Mouse (Mus musculus) forebrain, embryonic 10.5 days (tissue): ENCODE results near the gene Pcnt. TPM values are rescaled to one million over a fixed set of nuclear protein-coding genes. Genes with fewer than 3 reads are reported as not detected.

Experiments used
- DNase-seq: peaks from one replicate; pipeline ENCODE4 v3.0.0-alpha.2; 2017; ENCODE audit warnings: low spot score; ENCODE audit errors: extremely low spot score
- H3K27ac ChIP-seq: fragments of 300-500 bp; sonication (generic); 2 replicates; pipeline ENCODE4 v1.5.1; 2016; ENCODE audit warnings: mild to moderate bottlenecking
- H3K27me3 ChIP-seq: fragments of 300-500 bp; sonication (generic); 2 replicates; pipeline ENCODE4 v1.6.1; 2016; ENCODE audit warnings: mild to moderate bottlenecking; ENCODE audit not compliant: poor library complexity, severe bottlenecking
- H3K36me3 ChIP-seq: fragments of 300-500 bp; sonication (generic); replicated peaks from 2 replicates; pipeline ENCODE4 v1.6.1; 2016; ENCODE audit warnings: mild to moderate bottlenecking, moderate library complexity
- H3K4me1 ChIP-seq: fragments of 300-500 bp; sonication (generic); 2 replicates; pipeline ENCODE4 v1.6.1; 2016
- H3K4me3 ChIP-seq: fragments of 300-500 bp; sonication (generic); 2 replicates; pipeline ENCODE4 v1.5.1; 2016; ENCODE audit warnings: mild to moderate bottlenecking, moderate library complexity
- H3K9me3 ChIP-seq: fragments of 300-500 bp; sonication (generic); 2 replicates; pipeline ENCODE4 v1.6.1; 2016; ENCODE audit warnings: mild to moderate bottlenecking, moderate library complexity
- WGBS: fragments of 180-500 bp; shearing (Covaris S2); methylation state at CpG from one replicate; pipeline ENCODE4 v1.1.7; 2016; 5-methylcytosine and 5-hydroxymethylcytosine counted together
- polyA plus RNA-seq: library from polyadenylated mRNA; unstranded; fragments of >200 nt; fragmentation: Nextera tagmentation; extraction: Ambion mirVana; gene quantifications from 2 replicates; pipeline ENCODE4 v1.2.1, GENCODE M21; 2016

Gene Pcnt
- polyA plus RNA-seq, 1 experiment from 2014 or later = 25.0 TPM

GRCm38 (mm10) chr10:76448851-76449250, 6.3 kb upstream of the Pcnt start, which contains the start of gene 2610028H24Rik:
2610028H24Rik (plus strand) TSS chr10:76449081.
- WGBS = 63% methylated on average over 5 of the region's 5 CpGs
- Histone ChIP-seq H3K9me3 (no peaks in the 10 kb centered on the region), H3K27me3 (no peaks in the 10 kb centered on the region), H3K36me3 (no peaks in the 10 kb centered on the region), H3K4me3 (no peak within 1 kb of the TSS), H3K27ac (no peak within 1 kb of the TSS), H3K4me1 (peaks cover 1% of the 10 kb centered on the region; the same call in 1 of the 2 replicates)
- no peak for DNase-seq

- H3K9me3 ChIP-seq = no peaks in the 10 kb centered on the region
- 86% methylated on average over 15 of the region's 15 CpGs for WGBS
- H3K27me3 ChIP-seq = no peaks in the 10 kb centered on the region
- H3K36me3 ChIP-seq = no peaks in the 10 kb centered on the region
- no peak overlapping the region for H3K27ac ChIP-seq
- peaks cover 10% of the 10 kb centered on the region for H3K4me1 ChIP-seq
- no peak for DNase-seq
- no peak overlapping the region for H3K4me3 ChIP-seq
Observed at GRCm38 (mm10) chr10:76447406-76448229, 5.0 kb upstream of the Pcnt start.

- Histone ChIP-seq H3K4me1 (peaks cover 18% of the 10 kb centered on the region), H3K27me3 (no peaks in the 10 kb centered on the region), H3K36me3 (no peaks in the 10 kb centered on the region), H3K27ac (no peak overlapping the region), H3K4me3 (no peak overlapping the region), H3K9me3 (no peaks in the 10 kb centered on the region)
- WGBS = 84% methylated on average over 4 of the region's 4 CpGs
- DNase-seq = no peak
Observed at GRCm38 (mm10) chr10:76445996-76446681, 3.6 kb upstream of the Pcnt start.

- Histone ChIP-seq H3K27ac (no peak within 1 kb of the TSS), H3K36me3 (peaks cover 55% of the 10 kb centered on the region), H3K4me1 (peaks cover 22% of the 10 kb centered on the region), H3K4me3 (peak within 1 kb of the TSS; percentile 87), H3K9me3 (no peaks in the 10 kb centered on the region), H3K27me3 (no peaks in the 10 kb centered on the region)
- DNase-seq = no peak
- 94% methylated on average over 17 of the region's 17 CpGs for WGBS
Observed at GRCm38 (mm10) chr10:76440281-76440680, 2.3 kb downstream of the Pcnt start, which contains the start of gene AC141477.1. AC141477.1 (minus strand) TSS chr10:76440444.

- Histone ChIP-seq H3K4me3 (no peak overlapping the region), H3K36me3 (peaks cover 65% of the 10 kb centered on the region), H3K27me3 (no peaks in the 10 kb centered on the region), H3K9me3 (no peaks in the 10 kb centered on the region), H3K4me1 (peaks cover 22% of the 10 kb centered on the region), H3K27ac (no peak overlapping the region)
- WGBS = 96% methylated on average over 9 of the region's 9 CpGs
- DNase-seq = no peak
Observed at GRCm38 (mm10) chr10:76439107-76439890, 3.3 kb downstream of the Pcnt start.

- Histone ChIP-seq H3K9me3 (no peaks in the 10 kb centered on the region), H3K4me3 (no peak overlapping the region), H3K4me1 (no peaks in the 10 kb centered on the region), H3K27ac (no peak overlapping the region), H3K36me3 (peaks cover 100% of the 10 kb centered on the region), H3K27me3 (no peaks in the 10 kb centered on the region)
- 92% methylated on average over 11 of the region's 11 CpGs for WGBS
- no peak for DNase-seq
Observed at GRCm38 (mm10) chr10:76433925-76434324, 8.7 kb downstream of the Pcnt start.

- DNase-seq = no peak
- Histone ChIP-seq H3K36me3 (peaks cover 97% of the 10 kb centered on the region), H3K27ac (no peak overlapping the region), H3K27me3 (no peaks in the 10 kb centered on the region), H3K4me3 (no peak overlapping the region), H3K9me3 (no peaks in the 10 kb centered on the region), H3K4me1 (no peaks in the 10 kb centered on the region)
- WGBS = 96% methylated on average over 7 of the region's 7 CpGs
Observed at GRCm38 (mm10) chr10:76425674-76426073, 16.9 kb downstream of the Pcnt start.

GRCm38 (mm10) chr10:76416811-76417210, 25.8 kb downstream of the Pcnt start:
- 91% methylated on average over 12 of the region's 12 CpGs for WGBS
- Histone ChIP-seq H3K27ac (no peak overlapping the region), H3K27me3 (no peaks in the 10 kb centered on the region), H3K4me1 (no peaks in the 10 kb centered on the region), H3K4me3 (no peak overlapping the region), H3K9me3 (no peaks in the 10 kb centered on the region), H3K36me3 (peaks cover 99% of the 10 kb centered on the region)
- DNase-seq = no peak

GRCm38 (mm10) chr10:76408520-76408919, 34.1 kb downstream of the Pcnt start:
- Histone ChIP-seq H3K27ac (no peak overlapping the region), H3K27me3 (no peaks in the 10 kb centered on the region), H3K4me3 (no peak overlapping the region), H3K36me3 (peaks cover 99% of the 10 kb centered on the region), H3K4me1 (no peaks in the 10 kb centered on the region), H3K9me3 (no peaks in the 10 kb centered on the region)
- 93% methylated on average over 10 of the region's 10 CpGs for WGBS
- no peak for DNase-seq

GRCm38 (mm10) chr10:76392596-76392995, 50.0 kb downstream of the Pcnt start:
- no peaks in the 10 kb centered on the region for H3K27me3 ChIP-seq
- no peak for DNase-seq
- H3K9me3 ChIP-seq = no peaks in the 10 kb centered on the region
- H3K4me3 ChIP-seq = no peak overlapping the region
- no peak overlapping the region for H3K27ac ChIP-seq
- 95% methylated on average over 12 of the region's 12 CpGs for WGBS
- H3K36me3 ChIP-seq = peaks cover 92% of the 10 kb centered on the region
- no peaks in the 10 kb centered on the region for H3K4me1 ChIP-seq

GRCm38 (mm10) chr10:76391786-76392185, 50.8 kb downstream of the Pcnt start:
- no peak for DNase-seq
- H3K4me3 ChIP-seq = no peak overlapping the region
- H3K9me3 ChIP-seq = no peaks in the 10 kb centered on the region
- peaks cover 90% of the 10 kb centered on the region for H3K36me3 ChIP-seq
- H3K4me1 ChIP-seq = no peaks in the 10 kb centered on the region
- WGBS = 87% methylated on average over 9 of the region's 9 CpGs
- H3K27ac ChIP-seq = no peak overlapping the region
- no peaks in the 10 kb centered on the region for H3K27me3 ChIP-seq

GRCm38 (mm10) chr10:76391166-76391565, 51.4 kb downstream of the Pcnt start:
- peaks cover 90% of the 10 kb centered on the region for H3K36me3 ChIP-seq
- H3K27me3 ChIP-seq = no peaks in the 10 kb centered on the region
- no peaks in the 10 kb centered on the region for H3K9me3 ChIP-seq
- no peak for DNase-seq
- no peak overlapping the region for H3K4me3 ChIP-seq
- H3K27ac ChIP-seq = no peak overlapping the region
- 96% methylated on average over 9 of the region's 9 CpGs for WGBS
- no peaks in the 10 kb centered on the region for H3K4me1 ChIP-seq
